Mouse (Mus musculus) layer of hippocampus, adult 9-10 months (tissue): ENCODE data around the gene Tmco3.

Experiments
- DNase-seq: peaks from one replicate; pipeline ENCODE4 v3.0.0; 2022; ENCODE audit warnings: low spot score

Tmco3 gene

DNA sequence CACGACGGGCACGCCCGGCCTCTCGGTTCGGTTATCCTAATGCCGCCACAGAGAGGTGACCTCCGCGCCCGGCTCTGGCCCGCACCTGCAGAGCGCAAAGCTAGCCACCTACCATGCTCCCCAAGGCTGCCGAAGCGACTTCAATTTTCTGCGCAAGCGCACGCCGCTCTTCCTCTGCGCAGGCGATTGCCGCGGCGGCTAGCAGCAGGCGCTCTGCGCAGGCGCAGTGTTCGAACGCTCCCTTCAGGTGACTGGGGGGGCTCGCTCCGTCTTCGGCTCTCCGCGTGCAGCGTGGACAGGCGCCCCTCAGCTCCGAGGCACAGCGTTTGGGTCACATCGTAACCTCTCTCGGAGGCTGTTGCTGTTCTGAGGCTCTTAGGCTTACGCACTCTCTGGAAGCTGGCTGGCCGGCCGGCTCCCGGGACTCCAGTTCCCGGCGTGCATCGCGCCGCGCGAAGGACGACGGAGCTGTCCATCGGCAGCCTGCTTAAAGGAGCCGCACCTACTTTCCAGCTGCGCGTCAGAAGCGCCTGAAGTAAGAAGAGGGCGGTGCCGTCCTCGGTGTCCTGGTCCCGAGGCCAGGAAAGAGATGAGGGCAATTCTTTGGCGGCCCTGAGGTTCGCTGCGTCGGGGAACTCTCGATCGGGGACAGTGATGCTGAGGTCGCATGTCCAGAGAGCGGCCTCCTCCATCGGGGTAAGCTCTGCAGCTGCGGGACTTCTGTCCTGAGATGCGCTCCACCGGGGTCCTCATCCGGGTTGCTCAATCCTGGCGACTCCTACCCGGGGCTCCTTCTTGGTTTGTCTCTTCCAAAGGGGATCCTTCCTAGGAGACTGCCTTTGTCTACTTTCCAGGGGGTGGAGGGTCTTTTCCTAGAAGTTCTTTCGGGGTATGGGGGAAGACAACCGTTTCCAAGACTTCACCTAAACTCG is at the start of gene Tmco3, which contains the start of gene Dcun1d2:
Tmco3 (plus strand) TSS at position 499 of the 932 bp plus-strand sequence.
Dcun1d2 (minus strand) TSS at position 440 of the 932 bp plus-strand sequence.
- DNase-seq = peak; percentile 91

DNA sequence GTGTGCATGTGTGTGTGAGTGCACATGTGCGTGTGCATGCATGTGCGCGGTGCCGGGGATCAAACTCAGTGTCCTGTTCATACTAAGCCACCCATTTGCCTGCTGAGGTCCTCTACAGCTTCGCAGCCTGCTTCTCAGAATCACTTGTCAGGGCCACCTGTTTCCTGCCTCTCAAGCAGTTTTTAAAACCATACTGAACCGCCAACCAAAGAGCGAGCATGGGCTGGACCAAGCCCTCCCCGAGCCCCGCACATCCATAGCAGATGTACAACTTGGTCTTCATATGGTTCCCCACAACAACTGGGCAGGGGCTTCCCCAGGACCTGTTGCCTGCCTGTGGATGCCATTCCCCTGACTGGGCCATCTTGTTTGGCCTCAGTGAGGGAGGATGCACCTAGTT is 47.9 kb upstream of the Tmco3 start:
- DNase-seq = no peak

DNA sequence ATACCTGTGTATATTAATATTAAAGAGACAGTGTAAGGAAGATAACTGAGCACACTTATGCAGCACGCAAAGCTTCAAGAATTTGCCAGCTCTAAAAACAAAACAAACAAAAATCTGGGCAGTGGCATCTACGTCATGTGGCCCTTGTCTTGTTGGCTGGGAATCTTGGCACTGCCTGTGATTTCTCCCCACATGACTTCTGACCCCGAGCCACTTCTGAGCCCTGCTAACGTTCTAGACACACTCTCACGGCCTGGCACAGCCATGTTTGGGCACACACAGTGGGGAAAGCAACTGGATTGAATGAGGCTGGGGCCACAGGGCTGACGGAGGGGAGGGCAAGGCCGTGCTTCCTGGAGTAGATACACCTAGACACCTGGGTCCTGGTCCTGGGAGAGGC is 47.3 kb upstream of the Tmco3 start:
- DNase-seq = no peak

DNA sequence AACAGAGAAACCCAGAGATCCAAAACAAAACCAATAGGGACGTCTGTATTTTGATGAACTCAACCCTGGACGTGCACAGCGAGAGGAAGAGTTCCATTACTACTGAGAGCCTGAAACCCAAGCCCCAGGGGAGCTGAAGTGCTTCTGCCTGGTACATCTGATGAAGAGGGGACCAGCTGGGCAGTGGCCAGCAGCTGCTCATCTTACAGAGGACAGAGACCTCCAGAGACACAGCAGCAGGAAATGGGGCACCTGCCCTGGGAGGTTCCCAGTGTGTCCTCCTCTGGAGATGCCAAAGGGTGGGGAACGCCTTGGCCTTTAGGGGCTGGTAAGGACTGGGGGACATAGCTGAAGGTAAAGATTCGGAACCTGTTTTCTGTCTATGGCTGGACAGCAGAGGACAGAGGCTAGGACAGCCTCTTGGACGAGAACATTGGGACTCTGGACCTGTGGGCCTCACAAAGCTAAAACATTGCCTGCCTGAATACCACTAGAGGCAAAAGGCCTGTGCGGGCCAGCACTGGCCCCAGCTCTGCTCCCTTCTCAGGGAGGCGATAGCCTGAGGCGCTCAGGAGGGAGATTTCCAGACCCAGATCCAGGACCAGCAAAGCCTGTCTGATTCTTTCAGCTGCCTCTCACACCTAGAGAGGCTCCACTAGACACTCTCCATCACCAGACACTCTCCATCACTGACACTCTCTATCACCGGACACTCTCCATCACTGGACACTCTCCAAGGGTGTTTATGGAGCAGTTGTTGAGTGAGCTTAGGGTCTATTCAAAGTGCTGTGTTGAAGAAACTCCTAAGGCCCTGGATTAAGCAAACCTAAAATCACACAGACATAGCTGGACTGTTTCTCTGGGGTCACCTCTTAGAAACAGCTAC is 44.8 kb upstream of the Tmco3 start:
- no peak for DNase-seq

GRCm38 (mm10) chr8:13244343-13244880 is 43.6 kb upstream of the Tmco3 start:
- DNase-seq = no peak

GRCm38 (mm10) chr8:13252837-13253236 is 35.2 kb upstream of the Tmco3 start:
- DNase-seq = no peak

DNA sequence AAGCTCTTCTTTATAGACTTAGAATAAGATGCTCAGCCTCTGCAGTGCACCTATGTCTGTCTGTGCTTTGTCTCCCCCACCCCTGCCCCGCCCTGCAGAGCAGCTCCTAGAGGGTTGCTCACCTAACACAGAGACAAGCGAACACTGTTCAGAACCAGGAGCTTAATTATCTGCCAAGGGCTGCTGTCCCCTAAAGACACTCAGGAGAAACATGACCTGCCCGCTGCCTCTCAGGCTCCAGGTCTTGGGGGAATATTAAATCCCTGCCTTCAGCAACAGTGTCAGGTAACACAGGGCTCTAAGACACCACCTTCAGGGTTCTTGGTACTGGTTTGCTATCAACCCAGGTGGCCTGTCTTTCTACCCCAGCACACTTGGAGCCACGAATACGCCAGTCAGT is 34.6 kb upstream of the Tmco3 start:
- DNase-seq = no peak

GRCm38 (mm10) chr8:13254019-13254418 is 34.0 kb upstream of the Tmco3 start, which contains the start of gene Adprhl1:
Adprhl1 (minus strand) TSS chr8:13254162.
- DNase-seq = peak; percentile 69

DNA sequence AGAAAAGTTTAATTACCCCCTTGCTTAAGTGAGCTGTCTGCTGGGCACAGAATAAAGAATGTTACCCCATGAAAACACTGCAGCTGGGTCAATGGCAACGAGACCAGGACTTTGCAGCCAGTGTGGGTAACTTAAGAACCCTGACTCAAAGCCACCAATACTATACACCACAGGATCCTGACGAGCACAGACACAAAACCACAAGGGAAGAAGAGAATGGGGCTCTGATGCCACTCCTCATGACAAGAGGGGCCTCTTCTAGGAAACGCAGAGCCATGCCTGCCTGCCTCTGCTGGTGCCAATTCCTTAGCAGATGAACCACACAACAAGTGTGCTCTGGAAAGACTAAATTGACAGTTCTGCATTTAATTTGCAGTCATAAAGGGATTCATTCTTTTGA is 24.6 kb upstream of the Tmco3 start:
- no peak for DNase-seq

- no peak for DNase-seq
Measured at GRCm38 (mm10) chr8:13267566-13267965, 20.4 kb upstream of the Tmco3 start.

DNA sequence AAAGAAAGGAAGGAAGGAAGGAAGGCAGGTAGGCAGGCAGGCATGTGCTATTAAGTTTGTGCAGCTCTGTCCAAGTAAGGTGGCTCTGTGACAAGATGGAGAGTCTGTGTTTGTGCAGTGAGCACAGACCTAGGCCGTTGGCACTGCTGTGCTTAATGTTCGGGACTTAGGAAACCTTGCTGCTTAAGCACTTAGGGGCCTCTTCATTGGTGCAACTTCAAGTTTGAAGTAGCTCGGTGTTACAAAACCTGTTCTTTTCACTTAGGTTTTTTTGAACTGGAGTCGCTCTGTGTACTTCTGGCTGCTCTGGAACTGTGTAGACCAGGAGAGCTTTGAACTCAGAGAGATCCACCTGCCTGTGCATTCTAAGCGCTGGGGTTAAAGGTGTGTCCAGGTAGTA is 15.2 kb upstream of the Tmco3 start:
- DNase-seq = no peak

- DNase-seq = no peak
Measured at GRCm38 (mm10) chr8:13276941-13277447, 11.0 kb upstream of the Tmco3 start.

- no peak for DNase-seq
Measured at GRCm38 (mm10) chr8:13283200-13283599, 4.8 kb upstream of the Tmco3 start.

DNA sequence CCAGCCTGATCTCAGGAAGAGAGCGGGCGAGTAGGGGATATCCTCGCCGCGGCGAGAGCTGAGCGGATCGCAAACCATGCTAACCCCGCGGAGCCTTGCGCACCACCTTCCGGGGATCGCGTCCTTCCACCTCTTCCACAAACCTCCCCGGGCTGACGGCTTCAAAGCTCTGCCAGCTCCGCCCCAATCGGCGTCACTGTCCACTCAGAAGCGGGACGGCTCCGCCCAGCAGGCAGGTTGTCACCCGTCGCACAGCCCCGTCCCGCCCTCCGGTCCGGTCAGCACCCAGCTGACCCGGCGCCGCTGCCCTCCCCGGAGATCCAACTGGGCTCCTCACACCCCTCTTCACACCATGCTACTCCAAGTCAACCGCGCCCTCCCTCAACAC is 692 bp upstream of the Tmco3 start:
- DNase-seq = peak; percentile 59

DNA sequence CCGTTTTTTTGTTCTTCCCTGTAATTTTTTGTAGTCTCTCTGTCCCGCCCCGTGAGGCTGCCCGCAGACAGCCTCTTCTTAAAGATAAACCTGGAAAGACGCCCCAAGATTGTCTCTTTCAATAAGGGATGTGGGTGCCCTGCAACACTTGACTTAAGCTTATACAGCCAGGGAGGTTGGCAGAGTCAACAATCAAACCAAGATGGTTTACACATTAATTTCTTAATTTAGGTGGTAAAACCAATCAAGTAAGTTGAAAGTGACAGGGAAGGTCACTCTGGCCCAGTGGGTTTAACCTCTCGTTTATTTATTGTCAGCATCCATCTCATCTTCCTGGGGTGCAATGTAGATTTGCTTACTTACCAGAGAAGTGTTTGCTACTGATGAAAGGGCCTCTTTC is 656 bp downstream of the Tmco3 start:
- no peak for DNase-seq

DNA sequence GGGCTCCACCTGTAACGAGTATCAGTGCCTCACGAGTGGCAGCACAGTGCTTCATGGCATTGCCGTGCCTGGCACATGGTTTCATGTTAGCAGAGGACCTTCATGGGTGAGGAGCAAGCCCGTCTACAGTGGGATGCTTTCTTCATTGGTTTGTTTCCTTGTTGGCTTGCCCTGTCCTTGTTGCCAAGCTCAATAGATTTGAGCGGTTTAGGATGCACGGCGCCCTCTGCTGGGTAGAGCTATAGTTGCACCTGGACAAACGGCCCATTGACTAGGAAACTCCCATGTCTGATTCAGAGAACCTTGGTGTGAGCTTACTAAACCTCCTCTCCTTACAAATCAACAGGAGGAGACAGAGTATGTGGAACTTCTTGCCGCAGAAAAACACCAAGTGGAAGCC is 4.4 kb downstream of the Tmco3 start:
- DNase-seq = peak; percentile 61

GRCm38 (mm10) chr8:13293677-13294470 is 5.9 kb downstream of the Tmco3 start:
- no peak for DNase-seq

- DNase-seq = no peak
Measured at GRCm38 (mm10) chr8:13299571-13299970, 11.6 kb downstream of the Tmco3 start.

GRCm38 (mm10) chr8:13301036-13301435 is 13.0 kb downstream of the Tmco3 start:
- DNase-seq = no peak

DNA sequence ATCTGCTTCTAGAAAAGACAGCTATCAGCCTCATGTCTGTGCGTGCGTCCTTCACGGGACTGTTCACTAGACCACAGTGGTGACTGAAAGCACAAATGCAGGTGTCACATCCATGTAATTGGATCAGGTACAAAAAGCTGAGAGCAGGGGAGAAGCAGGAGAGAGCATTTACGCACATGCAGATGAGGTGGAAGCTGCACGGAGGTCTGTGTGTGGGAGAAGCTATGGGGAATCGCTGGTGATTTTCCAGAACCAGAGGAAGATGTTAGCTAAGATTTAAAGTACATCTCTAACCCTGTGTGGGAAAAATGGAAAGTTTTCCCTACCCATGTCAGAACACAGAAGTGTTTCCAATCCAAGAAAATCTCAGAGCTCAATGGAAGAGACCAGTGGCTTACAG is 17.5 kb downstream of the Tmco3 start:
- no peak for DNase-seq

DNA sequence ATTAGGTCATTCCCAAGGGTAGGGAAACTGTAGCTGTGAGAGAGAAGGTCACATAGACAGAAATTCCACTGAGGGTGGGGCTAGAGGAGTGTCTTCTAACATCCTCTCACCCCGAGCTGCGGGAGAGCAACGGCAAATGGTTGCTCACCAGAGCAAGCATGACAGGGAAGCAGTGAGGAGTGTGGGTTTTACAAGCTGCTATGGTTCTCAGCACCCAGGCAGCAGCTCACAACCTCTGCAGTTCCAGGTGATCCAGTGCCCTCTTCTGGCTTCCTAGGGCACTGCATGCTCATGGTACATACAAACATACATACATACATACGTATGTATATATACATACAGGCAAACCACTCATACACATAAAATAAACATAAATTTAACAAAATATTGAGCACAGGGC is 17.9 kb downstream of the Tmco3 start:
- no peak for DNase-seq
